11 mouse cellular contexts compared by ENCODE assay signal in the genomic region with DNA sequence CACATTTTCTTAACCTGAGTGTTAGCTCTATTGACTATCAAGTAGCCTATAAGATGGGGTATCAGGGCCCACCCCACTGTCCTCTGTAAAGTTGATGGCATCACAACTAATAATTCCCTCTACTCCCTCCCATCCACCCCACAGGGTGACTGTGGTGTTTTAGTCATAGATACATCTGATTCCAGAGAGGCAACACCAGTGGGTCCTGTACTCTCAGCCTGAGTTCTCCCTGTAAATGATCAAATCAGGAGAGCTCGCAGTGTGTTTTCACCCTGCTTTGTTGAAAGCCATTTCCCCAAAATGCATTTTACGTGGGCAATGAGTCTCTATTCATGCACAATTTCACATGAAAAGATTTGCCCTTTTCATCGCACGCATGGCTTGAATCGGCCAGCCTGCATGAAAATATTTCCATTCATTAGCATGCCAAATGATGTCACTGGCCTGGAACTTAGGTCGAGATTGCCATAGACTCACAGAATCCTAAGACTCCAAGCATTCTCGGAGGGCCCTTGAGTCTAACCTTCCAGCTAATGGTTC.
DNase-seq lines count a peak whose midpoint lies in the region; ATAC-seq and TF ChIP-seq lines count a peak whose summit lies in the region.
"Had no signal": no experiment of that assay in that cellular context is flagged by ENCODE, and none has a peak within 500 bp of the region (broad histone marks: within the 10 kb centered on the region; RNA-seq: fewer than 3 reads in every experiment).

No protein-coding gene starts in this region.

- peak; percentile 20 for DNase-seq in limb, embryonic 14.5 days (ENCODE audit: low spot score)
- DNase-seq in limb, embryonic 10.5 days (ENCODE audit: low spot score) = no peak
- peak; percentile 70 for DNase-seq in kidney, adult 2 months
- DNase-seq in midbrain, postnatal 0 days (ENCODE audit: low spot score) = peak; percentile 41
- DNase-seq: cerebellum, postnatal 10 days; gastrocnemius, postnatal 14 days; lung, adult 18-20 months; thymus, postnatal 4 days had no signal

- whole genome bisulfite sequencing in limb, embryonic 14.5 days = 61% methylated on average over 7 of the region's 7 CpGs
- WGBS in limb, embryonic 10.5 days = 93% methylated on average over 7 of the region's 7 CpGs
- WGBS in forebrain, embryonic 13.5 days = 7% methylated on average over 7 of the region's 7 CpGs
- 45% methylated on average over 7 of the region's 7 CpGs for WGBS in kidney, adult 2 months
- 30% methylated on average over 7 of the region's 7 CpGs for WGBS in midbrain, postnatal 0 days

- no peak overlapping the region for H3K4me2 ChIP-seq in limb, embryonic 14.5 days (replicated peaks; ENCODE audit: low read depth, low read length, severe bottlenecking)
- H3K4me2 ChIP-seq in forebrain, embryonic 13.5 days = no peak overlapping the region
- no peak overlapping the region for H3K4me2 ChIP-seq in midbrain, postnatal 0 days (ENCODE audit: low read depth, low read length, poor library complexity, severe bottlenecking)

- no peak overlapping the region for H3K27ac ChIP-seq in limb, embryonic 14.5 days (replicated peaks; ENCODE audit: low read depth, low read length)
- H3K27ac ChIP-seq in limb, embryonic 10.5 days = no peak overlapping the region
- H3K27ac ChIP-seq in forebrain, embryonic 13.5 days = no peak overlapping the region
- peak overlapping the region; percentile 78; the same call in 1 of the 2 replicates for H3K27ac ChIP-seq in kidney, adult 2 months (ENCODE audit: insufficient read depth, low read depth, low read length)
- no peak overlapping the region for H3K27ac ChIP-seq in midbrain, postnatal 0 days (ENCODE audit: low read depth, low read length)

- H3K27me3 ChIP-seq in limb, embryonic 14.5 days (ENCODE audit: control insufficient read depth, insufficient read depth, low read length) = no peaks in the 10 kb centered on the region
- H3K27me3 ChIP-seq in limb, embryonic 10.5 days (ENCODE audit: low read depth, poor library complexity, severe bottlenecking) = no peaks in the 10 kb centered on the region
- peaks cover 26% of the 10 kb centered on the region for H3K27me3 ChIP-seq in forebrain, embryonic 13.5 days
- H3K27me3 ChIP-seq in kidney, adult 2 months (replicated peaks; ENCODE audit: control insufficient read depth, insufficient read depth, low read length) = no peaks in the 10 kb centered on the region
- H3K27me3 ChIP-seq in midbrain, postnatal 0 days (ENCODE audit: insufficient read depth, low read length) = no peaks in the 10 kb centered on the region

- H3K36me3 ChIP-seq in limb, embryonic 14.5 days (ENCODE audit: control insufficient read depth, insufficient read depth, low read length) = no peaks in the 10 kb centered on the region
- H3K36me3 ChIP-seq in limb, embryonic 10.5 days = no peaks in the 10 kb centered on the region
- H3K36me3 ChIP-seq in forebrain, embryonic 13.5 days (ENCODE audit: poor library complexity, severe bottlenecking) = no peaks in the 10 kb centered on the region
- no peaks in the 10 kb centered on the region for H3K36me3 ChIP-seq in kidney, adult 2 months (ENCODE audit: control insufficient read depth, insufficient read depth, low read length)
- H3K36me3 ChIP-seq in midbrain, postnatal 0 days (ENCODE audit: insufficient read depth, low read length) = no peaks in the 10 kb centered on the region

- no peak for TF ChIP-seq CTCF in kidney, adult 2 months (conservative IDR thresholded peaks at IDR 0.05; ENCODE audit: insufficient read depth, insufficient read length, low read depth, low read length)
- no peak for TF ChIP-seq CTCF in midbrain, postnatal 0 days (IDR thresholded peaks at IDR 0.05)

- no peak for ATAC-seq in limb, embryonic 14.5 days (ENCODE audit: low FRiP score, low read depth)
- peak; percentile 59 for ATAC-seq in forebrain, embryonic 13.5 days
- no peak for ATAC-seq in midbrain, postnatal 0 days (ENCODE audit: low FRiP score)
- ATAC-seq in CD4-positive, CD25-positive, alpha-beta regulatory T cell, adult 4 months = no peak
- no peak for ATAC-seq in cerebellum, adult (ENCODE audit: insufficient number of reproducible peaks, low FRiP score, low TSS enrichment)

- no peaks in the 10 kb centered on the region for H3K9me3 ChIP-seq in limb, embryonic 14.5 days (ENCODE audit: control insufficient read depth, low read length)
- H3K9me3 ChIP-seq in limb, embryonic 10.5 days (replicated peaks) = no peaks in the 10 kb centered on the region
- no peaks in the 10 kb centered on the region for H3K9me3 ChIP-seq in forebrain, embryonic 13.5 days (replicated peaks)
- no peaks in the 10 kb centered on the region for H3K9me3 ChIP-seq in midbrain, postnatal 0 days (ENCODE audit: low read length)

- no peaks in the 10 kb centered on the region for H3K4me1 ChIP-seq in limb, embryonic 14.5 days (ENCODE audit: control insufficient read depth, insufficient read depth, low read length)
- peaks cover 14% of the 10 kb centered on the region for H3K4me1 ChIP-seq in limb, embryonic 10.5 days
- H3K4me1 ChIP-seq in forebrain, embryonic 13.5 days = peaks cover 17% of the 10 kb centered on the region
- H3K4me1 ChIP-seq in kidney, adult 2 months (ENCODE audit: control insufficient read depth, insufficient read depth, low read length) = no peaks in the 10 kb centered on the region; the same call in 1 of the 2 replicates
- H3K4me1 ChIP-seq in midbrain, postnatal 0 days (ENCODE audit: insufficient read depth, low read length) = no peaks in the 10 kb centered on the region

- no peak for TF ChIP-seq POLR2A in limb, embryonic 14.5 days (IDR thresholded peaks at IDR 0.05; ENCODE audit: borderline replicate concordance, extremely low read depth, insufficient read depth, insufficient read length)
- no peak for TF ChIP-seq POLR2A in kidney, adult 2 months (IDR thresholded peaks at IDR 0.05; ENCODE audit: low read depth, low read length)

- H3K4me3 ChIP-seq in limb, embryonic 14.5 days (replicated peaks; ENCODE audit: low read length) = no peak overlapping the region
- H3K4me3 ChIP-seq in limb, embryonic 10.5 days = no peak overlapping the region
- no peak overlapping the region for H3K4me3 ChIP-seq in forebrain, embryonic 13.5 days
- H3K4me3 ChIP-seq in kidney, adult 2 months (ENCODE audit: insufficient read depth, low read depth, low read length) = no peak overlapping the region
- no peak overlapping the region for H3K4me3 ChIP-seq in midbrain, postnatal 0 days (ENCODE audit: low read depth, low read length)

- H3K9ac ChIP-seq in limb, embryonic 14.5 days (ENCODE audit: low read depth, low read length, severe bottlenecking) = no peak overlapping the region
- no peak overlapping the region for H3K9ac ChIP-seq in forebrain, embryonic 13.5 days
- no peak overlapping the region for H3K9ac ChIP-seq in midbrain, postnatal 0 days (replicated peaks; ENCODE audit: low read length, poor library complexity, severe bottlenecking)
